Mouse (Mus musculus) thymus, adult 2 months (tissue): ENCODE measurements around the gene Plce1. TPM values are rescaled to one million over a fixed set of nuclear protein-coding genes. Genes with fewer than 3 reads are reported as not detected.

Experiments used
- DNase-seq: peaks from one replicate; pipeline ENCODE4 v3.0.0; 2021
- H3K27ac ChIP-seq: fragments of 200-500 bp; 2 replicates; pipeline ENCODE4 v1.5.1; 2012; ENCODE audit warnings: low read length, control low read depth; ENCODE audit not compliant: control insufficient read depth, insufficient read depth
- H3K27me3 ChIP-seq: fragments of 200-500 bp; 2 replicates; pipeline ENCODE4 v1.6.1; 2012; ENCODE audit warnings: mild to moderate bottlenecking, low read length, moderate library complexity, mixed read lengths; ENCODE audit not compliant: control insufficient read depth, insufficient read depth
- H3K36me3 ChIP-seq: fragments of 200-500 bp; 2 replicates; pipeline ENCODE4 v1.6.1; 2012; ENCODE audit warnings: mild to moderate bottlenecking, low read length, moderate library complexity; ENCODE audit not compliant: control insufficient read depth, insufficient read depth
- H3K4me1 ChIP-seq: fragments of 200-500 bp; replicated peaks from 2 replicates; pipeline ENCODE4 v1.6.1; 2012; ENCODE audit warnings: low read length; ENCODE audit not compliant: control insufficient read depth, insufficient read depth
- H3K4me3 ChIP-seq: fragments of 200-500 bp; 2 replicates; pipeline ENCODE4 v1.5.1; 2012; ENCODE audit warnings: mild to moderate bottlenecking, low read length, control low read depth, moderate library complexity; ENCODE audit not compliant: control insufficient read depth, insufficient read depth
- CTCF ChIP-seq: fragments of 200-500 bp; IDR thresholded peaks from 2 replicates; pipeline ENCODE4 v1.5.1; 2012; ENCODE audit warnings: mild to moderate bottlenecking, control low read depth, low read length, moderate library complexity, borderline replicate concordance; ENCODE audit not compliant: control insufficient read depth, poor library complexity, insufficient read depth; ENCODE audit errors: extremely low read depth
- POLR2A ChIP-seq: fragments of 200-500 bp; IDR thresholded peaks from 2 replicates; pipeline ENCODE4 v1.6.1; 2012; ENCODE audit warnings: mild to moderate bottlenecking, low read length, control low read depth, moderate library complexity; ENCODE audit not compliant: control insufficient read depth, poor library complexity, insufficient read depth; ENCODE audit errors: extremely low read depth
- WGBS: fragments of 180-500 bp; shearing (Covaris S2); methylation state at CpG from one replicate; pipeline ENCODE4 v1.1.7; 2018; 5-methylcytosine and 5-hydroxymethylcytosine counted together
- polyA plus RNA-seq: library from polyadenylated mRNA; depleted of rRNA; stranded (reverse); fragments of >200 nt; gene quantifications from 2 replicates; pipeline ENCODE4 v1.2.3, GENCODE M21; 2012

Plce1 gene
- polyA plus RNA-seq, 1 experiment, result 1.2 TPM

GRCm38 (mm10) chr19:38487501-38487900 lies 6.6 kb downstream of the Plce1 start:
- no peak overlapping the region for H3K4me3 ChIP-seq
- no peaks in the 10 kb centered on the region for H3K27me3 ChIP-seq
- 74% methylated on average over 4 of the region's 4 CpGs for WGBS
- no peaks in the 10 kb centered on the region for H3K36me3 ChIP-seq
- TF ChIP-seq POLR2A (no peak), CTCF (no peak)
- DNase-seq, result no peak
- no peaks in the 10 kb centered on the region for H3K4me1 ChIP-seq
- H3K27ac ChIP-seq, result no peak overlapping the region

DNA sequence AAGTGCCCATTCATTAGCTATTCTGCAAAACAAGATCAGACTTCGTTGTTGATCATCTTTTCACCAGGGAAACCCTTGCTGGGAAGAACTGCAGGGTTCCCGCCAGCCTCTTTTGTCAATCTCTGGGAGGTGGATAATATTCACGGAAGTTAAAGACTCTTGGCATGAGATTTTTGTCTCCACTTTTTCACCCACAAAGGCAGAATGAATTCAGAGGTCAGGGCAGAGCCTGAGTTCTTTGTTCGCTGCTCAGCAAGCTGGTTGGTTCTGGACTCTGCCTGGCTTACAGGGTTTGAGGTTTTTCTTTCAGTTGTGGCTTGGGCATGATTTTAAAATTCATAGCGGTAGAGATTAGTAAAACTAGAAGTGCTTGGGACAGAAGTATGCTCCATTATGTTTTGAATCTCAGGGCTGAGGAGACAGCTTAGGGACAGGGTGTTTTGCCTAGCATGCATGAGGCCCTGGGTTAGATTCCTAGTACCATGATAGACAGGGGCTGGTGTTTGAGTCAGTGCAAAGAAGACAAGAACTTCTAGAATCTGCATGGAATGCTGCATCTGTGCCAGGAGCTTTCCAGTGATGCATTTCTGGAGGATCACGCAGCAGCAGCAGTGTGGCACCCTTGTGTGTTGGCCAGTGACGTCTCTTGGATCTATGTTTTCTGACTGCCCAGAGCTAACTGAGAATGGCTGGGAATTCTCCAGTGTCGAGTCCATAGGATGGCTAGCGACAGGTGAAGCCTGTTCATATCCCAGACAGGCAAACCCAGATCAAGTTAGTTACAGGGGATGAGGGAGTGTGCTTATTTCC lies 7.4 kb downstream of the Plce1 start:
- no peak overlapping the region for H3K27ac ChIP-seq
- no peaks in the 10 kb centered on the region for H3K4me1 ChIP-seq
- no peak for DNase-seq
- 81% methylated on average over 9 of the region's 9 CpGs for WGBS
- no peak overlapping the region for H3K4me3 ChIP-seq
- no peaks in the 10 kb centered on the region for H3K27me3 ChIP-seq
- no peak for TF ChIP-seq POLR2A
- no peak for TF ChIP-seq CTCF
- H3K36me3 ChIP-seq, result no peaks in the 10 kb centered on the region

- 79% methylated on average over 5 of the region's 5 CpGs for WGBS
- no peaks in the 10 kb centered on the region for H3K36me3 ChIP-seq
- H3K27ac ChIP-seq, result no peak overlapping the region
- no peaks in the 10 kb centered on the region for H3K27me3 ChIP-seq
- no peak for DNase-seq
- TF ChIP-seq POLR2A (no peak), CTCF (no peak)
- no peaks in the 10 kb centered on the region for H3K4me1 ChIP-seq
- no peak overlapping the region for H3K4me3 ChIP-seq
These were observed 17.3 kb downstream of the Plce1 start for GRCm38 (mm10) chr19:38498233-38498632.

DNA sequence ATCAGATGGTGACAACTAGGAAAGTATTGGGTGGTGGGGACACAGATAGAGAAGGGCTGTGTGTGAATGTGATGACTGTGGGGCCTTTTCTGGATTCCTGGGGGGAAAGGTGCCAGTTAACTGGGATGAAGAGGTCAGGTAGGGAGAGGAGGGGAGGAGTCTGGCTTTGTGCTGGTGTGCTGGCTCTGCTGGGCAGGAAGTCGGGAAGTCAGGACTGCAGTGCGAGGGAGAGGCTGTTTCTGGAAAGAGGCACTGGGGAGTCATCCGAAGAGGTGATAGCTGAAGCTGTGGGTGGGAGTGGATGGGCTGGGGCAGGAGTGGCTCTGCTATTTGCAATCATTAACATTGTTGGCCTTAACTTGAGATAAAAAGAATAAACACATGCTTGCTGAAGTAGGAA lies 23.7 kb downstream of the Plce1 start:
- no peak for DNase-seq
- Histone ChIP-seq H3K27me3 (no peaks in the 10 kb centered on the region), H3K4me3 (no peak overlapping the region), H3K4me1 (no peaks in the 10 kb centered on the region), H3K36me3 (no peaks in the 10 kb centered on the region), H3K27ac (no peak overlapping the region)
- TF ChIP-seq POLR2A (no peak), CTCF (no peak)
- 60% methylated on average over 3 of the region's 3 CpGs for WGBS

GRCm38 (mm10) chr19:38506131-38506530 lies 25.2 kb downstream of the Plce1 start:
- TF ChIP-seq POLR2A (no peak), CTCF (no peak)
- H3K4me3 ChIP-seq, result no peak overlapping the region
- DNase-seq, result no peak
- no peaks in the 10 kb centered on the region for H3K36me3 ChIP-seq
- H3K4me1 ChIP-seq, result no peaks in the 10 kb centered on the region
- no peak overlapping the region for H3K27ac ChIP-seq
- no peaks in the 10 kb centered on the region for H3K27me3 ChIP-seq
- WGBS, result 78% methylated on average over 7 of the region's 7 CpGs

GRCm38 (mm10) chr19:38507251-38507965 lies 26.5 kb downstream of the Plce1 start:
- Histone ChIP-seq H3K36me3 (no peaks in the 10 kb centered on the region), H3K4me1 (no peaks in the 10 kb centered on the region), H3K27me3 (no peaks in the 10 kb centered on the region), H3K27ac (no peak overlapping the region), H3K4me3 (no peak overlapping the region)
- TF ChIP-seq CTCF (no peak), POLR2A (no peak)
- DNase-seq, result no peak
- 93% methylated on average over 12 of the region's 12 CpGs for WGBS
